Mouse (Mus musculus) spleen, adult 18-20 months (tissue): ENCODE measurements around the gene Dctd.

Source experiments
- DNase-seq, 2 experiments: peaks; one replicate each; pipeline ENCODE4 v3.0.0; 2022; ENCODE audit warnings: mixed read lengths in 2 of 2

The Dctd gene

GRCm38 (mm10) chr8:48098792-48099191 is at the start of gene Dctd:
Dctd (plus strand) TSS chr8:48099092.
- no peak for DNase-seq

DNA sequence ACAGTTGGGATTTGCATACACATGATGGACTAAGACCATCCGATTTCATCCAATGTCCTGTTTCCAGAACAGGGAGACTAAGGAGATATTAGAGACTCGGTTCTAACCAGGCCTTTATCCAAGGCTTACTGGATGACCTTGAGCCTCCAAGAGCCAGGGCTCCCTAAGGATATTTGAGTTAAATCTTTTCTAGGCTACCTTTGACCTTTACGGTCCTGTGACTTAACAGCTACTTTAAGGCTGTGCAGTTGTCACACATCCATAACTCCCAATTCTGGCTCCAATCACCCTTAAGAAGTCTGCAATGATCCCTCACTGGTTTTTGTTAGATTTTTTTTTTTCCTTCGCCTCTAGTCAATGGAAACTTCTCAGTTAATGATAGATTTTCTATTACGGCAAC is 45.3 kb upstream of the Dctd start:
- DNase-seq, result no peak

DNA sequence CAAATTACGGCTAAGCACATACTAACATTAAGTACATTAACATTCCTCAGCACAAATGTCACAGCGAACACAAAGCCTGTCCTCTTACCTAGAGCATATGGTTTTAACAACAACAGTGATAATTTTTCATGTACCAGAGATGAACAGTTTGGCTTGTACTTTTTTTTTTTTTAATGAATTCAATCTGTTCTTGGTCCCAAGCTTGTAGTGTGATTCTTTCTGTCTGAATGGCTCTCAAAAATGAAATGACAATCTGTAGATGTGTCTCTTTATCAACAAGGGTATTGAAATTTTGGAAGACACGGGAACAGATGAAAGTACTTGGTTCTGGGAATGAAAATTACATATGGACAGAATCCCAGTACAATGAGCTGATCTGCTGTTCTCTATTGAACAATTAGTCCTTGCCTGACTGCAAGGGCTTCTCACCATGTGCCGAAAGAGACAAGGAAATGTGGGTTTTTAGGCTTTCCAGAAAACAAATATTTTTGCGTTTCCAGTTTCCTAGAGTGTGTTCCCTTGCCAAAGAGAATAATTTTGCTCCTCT is 35.3 kb upstream of the Dctd start:
- DNase-seq, result no peak

DNA sequence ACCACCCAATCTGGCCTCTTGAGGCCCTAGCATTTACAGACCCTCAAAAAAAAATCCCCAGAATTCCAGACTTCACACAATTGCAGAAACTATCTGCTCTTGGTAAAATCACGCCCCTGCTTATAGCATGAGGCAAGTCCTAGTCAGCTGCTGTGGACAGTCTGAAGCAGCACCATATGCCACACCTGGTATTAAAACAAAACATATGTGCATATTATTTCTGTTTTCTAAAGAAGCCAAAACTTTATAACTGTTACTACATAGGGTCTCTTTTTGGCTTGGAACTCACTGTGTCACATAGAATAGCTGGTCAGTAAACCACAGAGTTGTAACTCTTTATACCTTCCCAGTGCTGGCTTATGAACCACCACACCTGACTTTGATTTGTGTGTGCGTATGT is 24.7 kb upstream of the Dctd start:
- no peak for DNase-seq

- no peak for DNase-seq
Observed at GRCm38 (mm10) chr8:48082343-48082742, 16.5 kb upstream of the Dctd start.

- DNase-seq, result no peak
Observed at GRCm38 (mm10) chr8:48090661-48091060, 8.2 kb upstream of the Dctd start.

DNA sequence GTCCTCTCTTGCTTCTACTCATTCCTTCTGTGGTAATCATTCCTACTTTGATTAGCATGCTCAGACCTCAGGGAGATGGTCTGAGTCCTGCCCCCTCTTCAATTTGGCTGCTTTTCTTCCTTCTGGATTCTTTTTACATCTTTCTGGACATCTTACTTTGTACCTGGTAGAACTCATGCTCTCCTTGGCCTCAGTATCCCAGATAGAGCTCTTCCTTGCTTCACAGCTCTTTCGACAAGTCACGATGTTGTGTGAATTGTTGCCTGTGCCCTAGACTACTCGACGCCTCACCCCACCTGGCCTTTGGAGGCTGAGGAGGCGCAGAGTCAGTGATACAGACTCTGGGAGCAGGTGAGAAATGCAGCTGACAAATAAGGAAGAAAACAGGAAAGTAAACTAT is 3.5 kb upstream of the Dctd start:
- DNase-seq, result no peak

GRCm38 (mm10) chr8:48097131-48097794 is 1.6 kb upstream of the Dctd start:
- no peak for DNase-seq

- DNase-seq, result no peak
Observed at GRCm38 (mm10) chr8:48098081-48098639, 732 bp upstream of the Dctd start.

- no peak for DNase-seq
Observed at GRCm38 (mm10) chr8:48100100-48100787, 1.4 kb downstream of the Dctd start.

- DNase-seq, result no peak
Observed at GRCm38 (mm10) chr8:48109373-48109855, 10.5 kb downstream of the Dctd start.

DNA sequence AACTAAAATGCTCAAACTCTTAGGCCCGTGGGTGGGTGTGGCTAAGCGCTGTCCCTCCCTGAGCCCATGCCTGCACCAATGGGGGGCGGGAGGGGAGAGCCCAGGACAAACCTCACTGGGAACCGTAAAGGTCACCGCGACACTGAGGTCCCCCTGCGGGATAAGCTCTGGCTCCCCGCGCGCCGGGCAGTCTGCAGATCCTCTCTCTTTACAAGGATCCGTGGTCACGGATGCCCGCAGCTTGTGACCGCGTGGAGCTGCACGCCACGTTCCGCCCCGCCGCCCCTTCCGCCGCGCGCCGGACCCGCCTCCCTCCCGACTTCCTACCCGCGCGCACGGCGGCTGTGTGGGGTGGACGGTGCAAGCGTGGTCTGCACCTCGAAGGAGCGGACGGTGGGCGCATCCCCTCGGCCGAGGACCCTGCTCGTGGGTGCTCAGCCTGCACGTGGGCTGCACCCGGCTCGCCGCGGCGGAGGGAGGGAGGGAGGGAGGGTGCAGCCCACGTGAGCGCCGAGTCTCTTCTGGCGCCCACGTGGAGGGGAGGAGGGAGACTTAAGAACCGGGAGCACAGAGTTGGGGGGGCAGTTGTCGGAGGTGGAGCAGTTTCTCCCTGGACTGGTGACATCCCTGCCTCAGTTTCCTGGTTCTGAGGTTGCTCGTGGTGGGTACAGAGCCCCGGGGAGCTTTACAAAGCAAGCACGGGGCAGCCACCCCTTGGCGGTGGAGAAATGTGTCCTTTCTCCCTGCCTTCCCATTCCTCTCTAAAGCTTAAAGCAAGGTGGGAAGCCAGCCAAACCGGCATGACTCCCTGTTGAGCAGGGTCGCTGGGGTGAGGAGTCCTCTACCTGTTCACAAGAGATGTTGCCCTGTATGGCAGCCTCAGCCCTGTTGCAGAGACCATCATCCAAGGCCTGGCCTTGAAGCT is 11.2 kb downstream of the Dctd start:
- DNase-seq, result peak; percentile 17 to 38

DNA sequence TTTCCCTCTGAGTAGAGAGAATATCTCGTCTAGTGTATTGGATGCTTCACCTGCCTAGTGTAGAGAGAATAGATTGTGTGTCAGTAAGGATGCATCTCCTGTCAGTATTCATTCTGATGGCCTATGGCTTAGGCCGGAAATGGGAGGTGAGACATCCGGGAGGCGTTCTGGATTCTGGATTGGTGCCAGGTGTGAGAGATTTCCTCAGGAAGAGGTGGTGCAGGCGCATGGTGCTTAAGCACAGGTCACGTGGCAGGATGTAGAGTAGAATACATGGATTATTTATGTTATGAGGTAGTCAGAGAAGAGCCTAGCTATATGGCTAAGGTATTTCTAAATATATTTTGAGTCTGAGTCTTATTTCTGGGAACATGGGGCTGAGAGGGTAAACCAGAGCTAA is 15.7 kb downstream of the Dctd start:
- no peak for DNase-seq

GRCm38 (mm10) chr8:48122991-48123390 is 24.1 kb downstream of the Dctd start:
- no peak for DNase-seq

DNA sequence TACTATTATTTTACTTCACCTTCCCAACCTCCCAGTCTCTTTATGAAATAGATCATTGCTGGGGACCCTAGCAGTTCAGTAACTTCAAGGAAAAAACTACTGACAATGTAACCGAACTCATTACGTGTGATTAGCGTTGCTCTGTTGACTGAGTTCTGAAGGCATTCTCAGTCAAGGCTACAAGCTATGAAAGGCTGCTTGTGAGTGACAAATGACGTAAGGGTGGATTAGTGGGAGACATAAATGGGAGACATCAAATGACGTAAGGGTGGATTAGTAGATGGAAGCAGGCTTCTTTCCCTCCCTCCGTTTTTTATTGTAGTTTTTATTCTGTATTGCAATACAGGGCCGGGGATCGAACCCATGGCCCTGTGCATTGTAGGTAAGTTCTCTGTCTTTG is 26.0 kb downstream of the Dctd start:
- DNase-seq, result no peak

DNA sequence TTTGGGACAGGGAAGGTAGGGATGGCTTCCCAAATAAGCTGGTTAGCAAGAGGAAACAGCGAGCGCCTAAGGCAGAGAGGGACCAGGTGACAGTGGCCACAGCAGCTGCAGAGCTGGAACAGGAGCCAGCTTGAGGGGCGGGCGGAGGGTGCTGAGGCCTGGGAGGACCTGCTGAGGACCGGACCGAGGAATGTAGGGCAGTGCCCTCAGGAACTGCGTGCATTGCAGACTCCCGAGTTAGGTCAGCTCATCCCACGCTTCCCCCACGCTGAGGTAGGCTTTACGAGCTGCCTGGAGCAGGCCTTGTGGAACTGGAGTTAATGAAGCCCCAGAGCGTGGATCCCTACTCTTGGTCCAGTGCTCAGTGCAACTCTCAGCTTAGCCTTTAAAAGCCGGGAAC is 28.1 kb downstream of the Dctd start:
- no peak for DNase-seq

DNA sequence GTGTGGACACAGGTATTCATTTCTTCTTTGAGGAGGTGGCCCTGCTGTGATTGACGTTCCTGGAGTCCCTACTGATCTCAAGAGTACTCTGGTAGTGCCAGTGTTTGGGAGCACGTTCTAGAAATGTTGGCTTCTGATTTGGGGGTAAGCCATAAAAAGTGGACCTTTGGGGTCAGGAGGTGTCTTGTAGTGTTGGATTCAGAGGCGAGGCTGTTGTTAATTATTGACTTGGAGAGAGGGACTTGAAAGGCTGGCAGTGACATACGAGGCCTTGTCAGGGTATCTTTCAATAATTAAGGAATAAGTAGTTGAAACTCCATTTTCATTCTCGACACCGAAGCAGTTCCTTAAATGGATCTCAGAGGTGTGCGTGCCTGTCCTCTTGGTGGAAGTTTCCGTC is 31.4 kb downstream of the Dctd start:
- no peak for DNase-seq

GRCm38 (mm10) chr8:48133321-48133720 is 34.4 kb downstream of the Dctd start:
- DNase-seq, result no peak

GRCm38 (mm10) chr8:48136804-48137650 is 38.1 kb downstream of the Dctd start:
- no peak for DNase-seq

DNA sequence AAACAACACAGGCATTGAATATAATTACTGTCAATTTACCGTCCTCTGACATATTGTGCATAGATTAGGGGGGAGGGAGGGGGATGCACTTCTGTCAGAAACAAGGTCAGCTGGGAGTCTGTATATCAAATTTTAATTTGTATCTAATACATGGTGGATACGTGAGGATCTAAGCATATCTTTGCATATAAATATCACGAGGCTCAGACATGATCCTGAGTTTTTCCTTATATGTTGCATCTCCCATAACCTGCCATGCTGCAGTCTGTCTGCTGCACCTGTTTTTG is 38.7 kb downstream of the Dctd start:
- no peak for DNase-seq

- no peak for DNase-seq
Observed at GRCm38 (mm10) chr8:48141023-48141422, 42.1 kb downstream of the Dctd start.

- DNase-seq, result no peak
Observed at GRCm38 (mm10) chr8:48145766-48146165, 46.9 kb downstream of the Dctd start.
